Mouse (Mus musculus): ENCODE measurements around the gene Fam210b.

DNA sequence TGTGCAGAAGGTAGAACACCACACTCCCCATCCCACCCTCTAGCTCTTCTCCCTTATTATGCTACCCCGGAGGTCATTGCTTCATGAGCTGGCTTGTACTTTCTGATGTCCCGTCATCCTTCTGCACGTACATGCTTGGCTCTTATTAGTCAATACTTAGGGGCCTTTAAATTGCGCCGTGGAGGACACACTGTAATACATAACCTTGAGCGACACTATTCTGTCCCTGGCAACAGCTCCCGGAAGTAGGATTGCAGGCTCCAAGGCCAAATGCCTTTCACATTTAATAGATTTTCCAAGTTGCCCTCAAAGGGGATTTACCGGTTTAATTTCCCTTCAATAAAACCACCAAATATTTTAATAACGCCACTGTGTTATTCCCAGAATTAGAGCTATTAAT is 33.6 kb upstream of the Fam210b start:
- no peak for TF ChIP-seq CTCF (IDR thresholded peaks at IDR 0.05)
- no peak for TF ChIP-seq EP300 (IDR thresholded peaks at IDR 0.05)

Data from lung, postnatal 0 days (tissue).